Mouse (Mus musculus): ENCODE measurements around the gene Fcgrt. TPM values are rescaled to one million over a fixed set of nuclear protein-coding genes. Genes with fewer than 3 reads are reported as not detected.
"Not testable (repeated sequence)": the region's sequence is repeated elsewhere in the genome, so short reads cannot be mapped to it uniquely, and the experiment has no call there.

Fcgrt gene
- polyA plus RNA-seq, 1 experiment from 2014 or later: 56.4 TPM

DNA sequence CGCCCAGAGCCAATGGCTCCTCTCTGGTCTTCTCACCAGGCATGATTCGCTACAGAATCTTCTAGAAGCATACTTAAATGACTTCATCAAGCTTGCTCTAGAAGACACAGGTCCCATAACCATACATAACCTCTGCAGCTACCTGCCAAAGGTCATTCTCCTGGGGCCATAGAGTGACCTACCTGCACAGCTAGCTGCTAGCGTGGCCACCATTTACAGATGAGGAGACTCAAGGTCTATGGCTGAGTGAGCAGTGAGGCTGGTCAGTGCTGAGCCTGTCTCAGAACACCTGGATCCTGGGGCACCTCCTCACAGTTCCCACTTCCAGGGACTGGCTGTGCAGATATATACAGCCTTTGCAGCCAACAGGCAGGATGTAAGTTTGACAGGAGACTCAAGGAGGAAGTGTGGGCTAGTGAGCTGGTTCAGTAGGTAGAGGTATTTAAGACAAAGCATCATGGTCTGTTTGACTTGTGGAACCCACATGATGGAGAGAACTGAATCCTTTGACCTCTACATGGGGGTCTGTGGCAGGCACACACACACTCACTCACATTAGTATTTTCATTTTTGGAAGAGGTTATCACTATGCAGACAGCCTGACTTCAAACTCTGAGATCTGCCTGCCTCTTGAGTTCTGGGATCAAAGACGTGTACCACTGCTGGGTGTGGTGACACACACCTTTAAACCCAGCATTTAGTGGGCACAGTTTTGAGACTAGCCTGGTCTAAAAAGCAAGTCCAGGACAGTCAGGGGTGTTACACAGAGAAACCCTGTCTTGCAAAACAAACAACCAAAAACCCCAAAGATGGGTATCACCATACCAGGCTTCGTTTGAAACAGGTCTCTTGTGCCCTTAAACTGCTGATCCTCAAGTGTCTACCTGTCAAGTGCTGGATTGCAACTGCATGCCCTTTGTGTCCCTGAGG lies 16.4 kb upstream of the Fcgrt start:
- Histone ChIP-seq H3K4me1 (ENCODE audit: insufficient read depth) (peaks cover 7% of the 10 kb centered on the region; the same call in 1 of the 2 replicates), H3K9me3 (ENCODE audit: low read depth, low read length) (no peaks in the 10 kb centered on the region), H3K9ac (no peak overlapping the region), H3K27me3 (ENCODE audit: insufficient read depth, low read length) (no peaks in the 10 kb centered on the region), H3K4me3 (ENCODE audit: low read depth, low read length) (no peak overlapping the region), H3K4me2 (no peak overlapping the region), H3K36me3 (ENCODE audit: insufficient read depth) (peaks cover 53% of the 10 kb centered on the region), H3K27ac (ENCODE audit: low read depth) (no peak overlapping the region)
- TF ChIP-seq CTCF (IDR thresholded peaks at IDR 0.05; ENCODE audit: low read depth): no peak
- no peak for ATAC-seq (ENCODE audit: insufficient read depth)
- no peak for DNase-seq
- WGBS: 72% methylated on average over 5 of the region's 5 CpGs

DNA sequence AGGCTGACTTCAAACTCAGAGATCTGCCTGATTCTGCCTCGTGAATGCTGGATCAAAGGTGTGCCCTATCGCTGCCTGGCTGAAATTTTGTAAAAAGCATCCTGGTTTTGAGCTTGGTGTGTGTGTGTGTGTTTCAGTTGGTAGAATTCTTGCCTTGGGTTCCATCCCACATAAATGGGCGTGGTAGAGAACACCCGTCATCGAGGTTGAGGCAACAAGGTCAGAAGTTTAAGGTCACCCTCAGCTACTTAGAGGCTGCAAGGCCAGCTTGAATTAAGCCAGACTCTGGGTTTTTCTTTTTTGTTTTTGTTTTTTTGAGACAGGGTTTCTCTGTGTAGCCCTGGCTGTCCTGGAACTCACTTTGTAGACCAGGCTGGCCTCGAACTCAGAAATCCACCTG lies 14.7 kb upstream of the Fcgrt start:
- no peaks in the 10 kb centered on the region for H3K9me3 ChIP-seq (ENCODE audit: low read depth, low read length)
- 79% methylated on average over 6 of the region's 6 CpGs for WGBS
- no peaks in the 10 kb centered on the region for H3K27me3 ChIP-seq (ENCODE audit: insufficient read depth, low read length)
- peaks cover 7% of the 10 kb centered on the region; the same call in 1 of the 2 replicates for H3K4me1 ChIP-seq (ENCODE audit: insufficient read depth)
- DNase-seq (no peak), ATAC-seq (ENCODE audit: insufficient read depth) (no peak)
- H3K36me3 ChIP-seq (ENCODE audit: insufficient read depth): peaks cover 47% of the 10 kb centered on the region
- no peak overlapping the region for H3K9ac ChIP-seq
- TF ChIP-seq CTCF (IDR thresholded peaks at IDR 0.05; ENCODE audit: low read depth): no peak
- H3K27ac ChIP-seq (ENCODE audit: low read depth): no peak overlapping the region
- H3K4me3 ChIP-seq (ENCODE audit: low read depth, low read length): no peak overlapping the region
- no peak overlapping the region for H3K4me2 ChIP-seq

DNA sequence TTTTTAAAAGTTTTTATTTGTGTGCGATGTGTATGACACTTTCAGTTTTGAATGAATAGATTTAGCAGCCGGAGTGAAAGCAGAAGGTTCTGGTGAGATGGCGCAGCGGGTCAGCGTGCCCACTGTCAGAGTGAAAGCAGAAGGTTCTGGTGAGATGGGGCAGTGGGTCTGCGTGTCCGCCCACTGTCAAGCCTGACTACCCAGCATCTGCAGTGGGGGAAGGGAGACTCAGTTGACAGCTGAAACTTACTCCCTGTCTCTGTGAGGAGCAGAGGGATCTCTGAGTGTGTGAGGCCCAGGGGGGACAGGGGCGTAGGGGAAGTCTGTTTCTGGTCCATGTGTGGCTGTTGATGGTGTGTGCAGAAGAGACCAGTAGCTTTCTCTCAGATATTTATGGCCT lies 13.9 kb upstream of the Fcgrt start:
- no peak for TF ChIP-seq CTCF (IDR thresholded peaks at IDR 0.05; ENCODE audit: low read depth)
- peaks cover 40% of the 10 kb centered on the region for H3K36me3 ChIP-seq (ENCODE audit: insufficient read depth)
- ATAC-seq (ENCODE audit: insufficient read depth) (no peak), DNase-seq (no peak)
- H3K4me3 ChIP-seq (ENCODE audit: low read depth, low read length): no peak overlapping the region
- WGBS: 73% methylated on average over 8 of the region's 8 CpGs
- H3K27me3 ChIP-seq (ENCODE audit: insufficient read depth, low read length): no peaks in the 10 kb centered on the region
- no peaks in the 10 kb centered on the region for H3K9me3 ChIP-seq (ENCODE audit: low read depth, low read length)
- H3K27ac ChIP-seq (ENCODE audit: low read depth): no peak overlapping the region
- no peak overlapping the region for H3K9ac ChIP-seq
- H3K4me1 ChIP-seq (ENCODE audit: insufficient read depth): 0 out of 2 replicates have a peak, but pooled peaks cover under 1% of the 10 kb centered on the region
- H3K4me2 ChIP-seq: no peak overlapping the region

DNA sequence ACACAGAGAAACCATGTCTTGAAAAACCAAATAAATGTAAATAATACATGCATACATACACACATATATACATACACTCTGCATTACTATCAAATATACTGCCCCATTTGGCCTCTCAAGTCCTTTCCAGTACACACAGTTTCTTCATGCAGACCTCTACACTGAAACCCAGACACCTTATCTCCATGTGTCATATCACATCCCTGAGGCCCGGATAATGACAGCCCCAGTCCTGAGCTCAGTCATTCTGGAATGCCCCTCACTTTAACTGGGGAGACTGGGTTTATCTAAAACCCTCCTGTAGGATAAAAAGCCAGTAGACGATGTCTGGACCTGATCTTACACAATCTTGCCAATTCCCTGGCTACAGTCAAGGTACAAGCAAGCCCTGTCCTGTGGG lies 9.8 kb upstream of the Fcgrt start:
- TF ChIP-seq CTCF (IDR thresholded peaks at IDR 0.05; ENCODE audit: low read depth): no peak

DNA sequence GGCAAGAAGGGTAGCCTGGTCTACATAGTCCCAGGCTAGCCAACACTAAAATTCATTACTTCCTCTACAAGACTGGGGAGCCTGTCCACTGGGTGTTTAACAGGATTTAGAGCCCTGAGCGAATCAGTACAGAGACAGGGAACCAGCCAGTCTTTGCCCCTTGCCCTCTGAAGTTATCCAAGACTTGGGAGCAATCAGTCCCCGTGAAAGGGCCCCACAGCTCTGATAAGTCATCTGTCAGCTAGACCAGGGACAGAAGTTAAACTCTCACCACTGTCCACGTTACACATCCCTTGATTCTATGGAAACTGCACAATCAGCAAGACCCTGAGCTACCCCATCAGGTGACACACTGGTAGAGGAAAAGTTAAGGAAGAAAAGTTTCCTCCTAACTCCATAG lies 8.9 kb upstream of the Fcgrt start:
- Histone ChIP-seq H3K4me1 (ENCODE audit: insufficient read depth) (no peaks in the 10 kb centered on the region), H3K9me3 (ENCODE audit: low read depth, low read length) (no peaks in the 10 kb centered on the region), H3K4me3 (ENCODE audit: low read depth, low read length) (no peak overlapping the region), H3K9ac (no peak overlapping the region), H3K4me2 (no peak overlapping the region), H3K27ac (ENCODE audit: low read depth) (no peak overlapping the region), H3K27me3 (ENCODE audit: insufficient read depth, low read length) (no peaks in the 10 kb centered on the region), H3K36me3 (ENCODE audit: insufficient read depth) (no peaks in the 10 kb centered on the region; the same call in 1 of the 2 replicates)
- no peak for TF ChIP-seq CTCF (IDR thresholded peaks at IDR 0.05; ENCODE audit: low read depth)
- DNase-seq: no peak
- no peak for ATAC-seq (ENCODE audit: insufficient read depth)
- WGBS: 38% methylated on average over 3 of the region's 3 CpGs

More for the DNA sequence above, 9.8 kb upstream of the Fcgrt start:
- Histone ChIP-seq H3K36me3 (ENCODE audit: insufficient read depth) (peaks cover 4% of the 10 kb centered on the region), H3K4me3 (ENCODE audit: low read depth, low read length) (no peak overlapping the region), H3K4me1 (ENCODE audit: insufficient read depth) (no peaks in the 10 kb centered on the region), H3K4me2 (no peak overlapping the region), H3K27ac (ENCODE audit: low read depth) (no peak overlapping the region), H3K9ac (no peak overlapping the region), H3K27me3 (ENCODE audit: insufficient read depth, low read length) (no peaks in the 10 kb centered on the region), H3K9me3 (ENCODE audit: low read depth, low read length) (no peaks in the 10 kb centered on the region)
- DNase-seq: no peak
- 56% methylated on average over 2 of the region's 2 CpGs for WGBS
- no peak for ATAC-seq (ENCODE audit: insufficient read depth)

DNA sequence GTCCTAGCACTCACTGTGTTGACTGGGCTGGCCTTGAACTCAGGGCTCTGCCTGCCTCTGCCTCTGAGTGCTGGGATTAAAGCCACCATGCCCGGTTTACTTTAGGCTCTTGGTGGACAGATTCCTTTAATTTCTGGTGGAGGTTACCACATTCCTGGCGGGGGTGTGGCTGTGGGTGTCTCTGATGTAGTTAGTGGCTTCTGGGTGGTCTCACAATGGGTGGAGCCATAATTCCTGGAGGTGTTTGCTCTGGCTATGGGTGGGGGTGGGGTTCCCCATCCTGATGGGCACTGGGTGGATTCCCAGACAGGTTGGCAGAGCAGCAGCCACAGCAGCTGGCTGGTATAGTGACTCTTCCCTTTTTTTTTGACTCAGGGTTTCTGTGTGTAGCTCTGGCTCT lies 8.3 kb upstream of the Fcgrt start:
- Histone ChIP-seq H3K9ac (no peak overlapping the region), H3K27me3 (ENCODE audit: insufficient read depth, low read length) (no peaks in the 10 kb centered on the region), H3K4me3 (ENCODE audit: low read depth, low read length) (no peak overlapping the region), H3K9me3 (ENCODE audit: low read depth, low read length) (no peaks in the 10 kb centered on the region), H3K36me3 (ENCODE audit: insufficient read depth) (no peaks in the 10 kb centered on the region), H3K4me1 (ENCODE audit: insufficient read depth) (no peaks in the 10 kb centered on the region), H3K4me2 (no peak overlapping the region), H3K27ac (ENCODE audit: low read depth) (no peak overlapping the region)
- DNase-seq (peak; percentile 17), ATAC-seq (ENCODE audit: insufficient read depth) (no peak)
- no peak for TF ChIP-seq CTCF (IDR thresholded peaks at IDR 0.05; ENCODE audit: low read depth)
- 43% methylated on average over 2 of the region's 2 CpGs for WGBS

DNA sequence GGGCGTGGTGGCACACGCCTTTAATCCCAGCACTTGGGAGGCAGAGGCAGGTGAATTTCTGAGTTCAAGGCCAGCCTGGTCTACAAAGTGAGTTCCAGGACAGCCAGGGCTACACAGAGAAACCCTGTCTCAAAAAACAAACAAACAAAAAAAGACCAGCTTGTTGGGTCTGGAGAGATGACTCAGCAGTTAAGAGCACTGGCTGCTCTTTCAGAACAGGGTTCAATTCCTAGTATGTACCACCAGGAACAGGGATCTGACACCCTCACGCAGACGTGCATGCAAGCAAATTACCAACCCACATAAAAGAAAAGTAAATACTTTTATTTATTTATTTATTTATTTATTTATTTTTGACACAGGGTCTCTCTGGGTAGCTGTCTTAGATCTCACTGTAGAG lies 6.4 kb upstream of the Fcgrt start:
- WGBS: 85% methylated on average over 4 of the region's 4 CpGs
- not testable (repeated sequence) for H3K9ac ChIP-seq; ATAC-seq (ENCODE audit: insufficient read depth); H3K9me3 ChIP-seq (ENCODE audit: low read depth, low read length); H3K4me1 ChIP-seq (ENCODE audit: insufficient read depth); H3K27me3 ChIP-seq (ENCODE audit: insufficient read depth, low read length); H3K36me3 ChIP-seq (ENCODE audit: insufficient read depth); DNase-seq; H3K4me2 ChIP-seq; H3K27ac ChIP-seq (ENCODE audit: low read depth); H3K4me3 ChIP-seq (ENCODE audit: low read depth, low read length)
